Mouse (Mus musculus) liver, postnatal 0 days (tissue): Measurements from ENCODE around the gene Socs7.

Source experiments
- CTCF ChIP-seq: sonication (generic); IDR thresholded peaks from 2 replicates; pipeline ENCODE4 v1.5.1; 2016; ENCODE audit warnings: antibody characterized with exemption, low read depth
- EP300 ChIP-seq: IDR thresholded peaks from 2 replicates; pipeline ENCODE4 v1.6.1; 2016; ENCODE audit warnings: antibody characterized with exemption, low read depth, mild to moderate bottlenecking

DNA sequence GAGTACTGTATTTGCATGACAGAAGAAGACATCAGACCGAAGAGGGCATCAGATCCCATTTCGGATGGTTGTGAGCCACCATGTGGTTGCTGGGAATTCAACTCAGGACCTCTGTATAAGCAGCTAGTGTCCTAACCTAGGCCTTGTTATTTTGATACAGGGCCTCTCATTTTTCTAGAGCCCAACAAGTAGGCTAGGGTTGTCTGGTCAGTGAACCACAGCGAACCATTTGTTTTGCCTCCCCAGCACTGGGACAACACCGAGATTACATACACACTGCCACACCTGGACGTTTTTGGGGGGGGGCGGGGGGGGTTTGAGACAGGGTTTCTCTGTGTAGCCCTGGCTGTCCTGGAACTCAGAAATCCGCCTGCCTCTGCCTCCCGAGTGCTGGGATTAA is 71.8 kb downstream of the Socs7 start:
- TF ChIP-seq CTCF (no peak), EP300 (no peak)
